Mouse (Mus musculus) brain, embryonic 14.5 days (tissue): Measurements from ENCODE around the gene Crip2.

Source experiments
- CTCF ChIP-seq: fragments of 200-500 bp; IDR thresholded peaks from 2 replicates; pipeline ENCODE4 v1.5.1; 2012; ENCODE audit warnings: inconsistent platforms, mild to moderate bottlenecking, moderate library complexity, borderline replicate concordance; ENCODE audit not compliant: insufficient read depth, insufficient read length; ENCODE audit errors: extremely low read depth
- POLR2A ChIP-seq: fragments of 200-500 bp; IDR thresholded peaks from 2 replicates; pipeline ENCODE4 v1.6.1; 2012; ENCODE audit warnings: mild to moderate bottlenecking, inconsistent platforms, borderline replicate concordance; ENCODE audit not compliant: poor library complexity, insufficient read depth, insufficient read length, severe bottlenecking; ENCODE audit errors: extremely low read depth

- peak; percentile 70; the same call in 1 of the 2 replicates for TF ChIP-seq POLR2A
- no peak for TF ChIP-seq CTCF
Observed at GRCm38 (mm10) chr12:113097749-113098281, 42.2 kb upstream of the Crip2 start, which contains the start of gene Mta1.
